Comparison of ENCODE assay signal across 19 mouse cellular contexts in the genomic region with DNA sequence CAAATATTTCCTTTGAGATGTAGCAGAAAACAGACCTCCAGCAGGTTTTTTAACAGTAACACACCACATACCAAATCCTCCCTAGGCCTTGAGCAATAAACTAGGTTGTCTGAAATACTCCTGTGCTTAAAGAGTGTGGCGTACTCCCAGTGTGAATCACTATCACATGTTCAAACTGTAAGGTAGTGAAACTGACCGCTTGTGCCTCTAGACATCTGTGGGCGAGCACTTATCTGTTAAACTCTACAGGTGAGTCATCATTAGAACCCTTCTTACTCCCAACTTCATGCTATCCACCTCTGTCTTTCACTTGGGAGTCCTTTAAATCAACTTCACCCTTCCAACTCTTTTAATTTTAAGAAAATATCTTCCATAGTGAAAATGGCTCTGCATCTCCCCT.
"Had no signal": no experiment of that assay in that cellular context is flagged by ENCODE, and none has a peak within 500 bp of the region (broad histone marks: within the 10 kb centered on the region; RNA-seq: fewer than 3 reads in every experiment).

No protein-coding gene starts in this region.

- H3K27me3 ChIP-seq: neural tube, embryonic 13.5 days; neural tube, embryonic 15.5 days; stomach, embryonic 15.5 days had no signal

- H3K4me1 ChIP-seq: midbrain, embryonic 10.5 days; neural tube, embryonic 13.5 days; neural tube, embryonic 15.5 days; stomach, embryonic 15.5 days had no signal

- H3K27ac ChIP-seq: midbrain, embryonic 10.5 days; neural tube, embryonic 13.5 days; neural tube, embryonic 15.5 days; stomach, embryonic 15.5 days; stomach, postnatal 0 days had no signal

- H3K4me3 ChIP-seq: midbrain, embryonic 10.5 days; myocyte; neural tube, embryonic 13.5 days; neural tube, embryonic 15.5 days; stomach, embryonic 15.5 days had no signal

- ATAC-seq: midbrain, embryonic 16.5 days had no signal

- DNase-seq: lung, adult 18-20 months; lung, embryonic 14.5 days; lung, postnatal 10 days; lung, postnatal 4 days; midbrain, embryonic 14.5 days; retina, postnatal 1 day; right cerebral cortex, adult 18-20 months; right cerebral cortex, postnatal 25 days; right cerebral cortex, postnatal 4 days; thymus, adult 2 months; thymus, postnatal 25 days; thymus, postnatal 4 days had no signal

- H3K9me3 ChIP-seq: midbrain, embryonic 10.5 days; neural tube, embryonic 13.5 days; neural tube, embryonic 15.5 days; stomach, embryonic 15.5 days had no signal

- H3K4me2 ChIP-seq: lung, embryonic 14.5 days; neural tube, embryonic 13.5 days; neural tube, embryonic 15.5 days; stomach, embryonic 15.5 days had no signal

- H3K9ac ChIP-seq: lung, embryonic 14.5 days; neural tube, embryonic 13.5 days; neural tube, embryonic 15.5 days; stomach, embryonic 15.5 days had no signal
